Mouse (Mus musculus) kidney, postnatal 0 days (tissue): ENCODE measurements at regions not wholly inside any gene's neighbourhood (a gene's known extent, or its start where the extent isn't known, plus 50 kb on each side); places are given as distances from the start of the nearest gene placed in this dataset.

ENCODE experiments used
- ATAC-seq: fragments of 200-750 bp; cut with Nextera tagmentation; replicated peaks from 2 replicates; pipeline ENCODE4 v1.8.0; 2017; ENCODE audit warnings: low read depth, moderate number of reproducible peaks, moderate TSS enrichment, moderate library complexity; ENCODE audit not compliant: low FRiP score
- DNase-seq: peaks from one replicate; pipeline ENCODE4 v3.0.0-alpha.2; 2016; ENCODE audit warnings: low spot score
- H3K27ac ChIP-seq: fragments of 300-500 bp; sonication (generic); 2 replicates; pipeline ENCODE4 v1.5.1; 2014; ENCODE audit warnings: mild to moderate bottlenecking
- H3K27me3 ChIP-seq: fragments of 300-500 bp; sonication (generic); 2 replicates; pipeline ENCODE4 v1.6.1; 2014; ENCODE audit warnings: low read length, mixed read lengths; ENCODE audit not compliant: insufficient read depth
- H3K36me3 ChIP-seq: fragments of 300-500 bp; sonication (generic); 2 replicates; pipeline ENCODE4 v1.6.1; 2014; ENCODE audit warnings: low read length, mixed read lengths; ENCODE audit not compliant: insufficient read depth
- H3K4me1 ChIP-seq: fragments of 300-500 bp; sonication (generic); replicated peaks from 2 replicates; pipeline ENCODE4 v1.6.1; 2014; ENCODE audit warnings: antibody characterized with exemption, low read length, mixed read lengths; ENCODE audit not compliant: insufficient read depth
- H3K4me2 ChIP-seq: fragments of 300-500 bp; sonication (generic); 2 replicates; pipeline ENCODE4 v1.6.1; 2014; ENCODE audit warnings: mild to moderate bottlenecking, low read length, moderate library complexity, mixed read lengths
- H3K4me3 ChIP-seq: fragments of 300-500 bp; sonication (generic); replicated peaks from 2 replicates; pipeline ENCODE4 v1.5.1; 2014; ENCODE audit warnings: low read depth, low read length
- H3K9ac ChIP-seq: fragments of 300-500 bp; sonication (generic); 2 replicates; pipeline ENCODE4 v1.6.1; 2014; ENCODE audit warnings: low read depth, low read length
- H3K9me3 ChIP-seq: fragments of 300-500 bp; sonication (generic); replicated peaks from 2 replicates; pipeline ENCODE4 v1.6.1; 2016; ENCODE audit warnings: low read length, inconsistent platforms, mixed read lengths
- CTCF ChIP-seq: IDR thresholded peaks from 2 replicates; pipeline ENCODE4 v1.5.1; 2016; ENCODE audit warnings: antibody characterized with exemption, low read depth, mild to moderate bottlenecking, moderate library complexity
- WGBS: fragments of 180-500 bp; shearing (Covaris S2); extraction: QIAGEN DNeasy Blood & Tissue Kit; methylation state at CpG from one replicate; pipeline ENCODE4 v1.1.7; 2014; 5-methylcytosine and 5-hydroxymethylcytosine counted together

DNA sequence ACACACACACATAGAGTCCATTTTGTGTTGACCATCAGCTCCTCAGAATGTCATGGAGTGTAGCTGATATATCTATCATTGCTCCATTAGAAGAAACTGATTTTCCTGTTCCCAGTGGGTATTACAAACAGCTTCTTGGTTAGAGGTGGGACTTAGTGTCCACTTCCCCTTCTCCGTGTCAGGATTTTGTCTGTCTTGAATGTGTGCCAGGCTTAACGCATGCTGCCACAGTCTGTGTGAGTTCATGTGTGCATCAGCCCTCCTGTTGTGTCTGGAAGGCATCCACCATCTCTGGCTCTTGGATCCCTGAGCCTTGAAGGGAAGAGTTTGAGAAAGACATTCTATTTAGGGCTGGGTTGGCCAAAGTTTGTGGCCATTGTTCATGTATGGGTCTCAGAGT lies 57.2 kb upstream of the Slc1a1 start:
- ATAC-seq (no peak), DNase-seq (no peak)
- no peak overlapping the region for H3K27ac ChIP-seq
- no peaks in the 10 kb centered on the region for H3K4me1 ChIP-seq
- H3K36me3 ChIP-seq: no peaks in the 10 kb centered on the region
- no peak overlapping the region for H3K4me2 ChIP-seq
- H3K4me3 ChIP-seq: no peak overlapping the region
- 55% methylated on average over 2 of the region's 2 CpGs for WGBS
- H3K9ac ChIP-seq: no peak overlapping the region
- no peaks in the 10 kb centered on the region for H3K27me3 ChIP-seq
- H3K9me3 ChIP-seq: no peaks in the 10 kb centered on the region
- no peak for TF ChIP-seq CTCF

- H3K27ac ChIP-seq: no peak overlapping the region
- no peak for TF ChIP-seq CTCF
- H3K27me3 ChIP-seq: no peaks in the 10 kb centered on the region
- no peak overlapping the region for H3K4me2 ChIP-seq
- no peak for ATAC-seq
- no peaks in the 10 kb centered on the region for H3K9me3 ChIP-seq
- no peak overlapping the region for H3K9ac ChIP-seq
- no peak overlapping the region for H3K4me3 ChIP-seq
- no peaks in the 10 kb centered on the region for H3K36me3 ChIP-seq
- H3K4me1 ChIP-seq: no peaks in the 10 kb centered on the region
- 20% methylated on average over 4 of the region's 4 CpGs for WGBS
- DNase-seq: peak; percentile 12
Measured at GRCm38 (mm10) chr19:28778386-28778785, 56.5 kb upstream of the Slc1a1 start.

GRCm38 (mm10) chr19:28781971-28782370 lies 52.9 kb upstream of the Slc1a1 start:
- H3K36me3 ChIP-seq: no peaks in the 10 kb centered on the region
- 81% methylated on average over 2 of the region's 2 CpGs for WGBS
- ATAC-seq: no peak

More at GRCm38 (mm10) chr19:28781971-28782370, 52.9 kb upstream of the Slc1a1 start:
- Histone ChIP-seq H3K4me1 (no peaks in the 10 kb centered on the region), H3K9me3 (no peaks in the 10 kb centered on the region), H3K4me2 (no peak overlapping the region), H3K4me3 (no peak overlapping the region), H3K27me3 (no peaks in the 10 kb centered on the region), H3K9ac (no peak overlapping the region), H3K27ac (no peak overlapping the region)
- no peak for DNase-seq
- no peak for TF ChIP-seq CTCF
